8 mouse cellular contexts compared by ENCODE assay signal in genomic region chr2:109890597-109890996, GRCm38 (mm10). TPM values are rescaled to one million over a fixed set of nuclear protein-coding genes. Genes with fewer than 3 reads are reported as not detected.
DNase-seq lines count a peak whose midpoint lies in the region; ATAC-seq and TF ChIP-seq lines count a peak whose summit lies in the region.

Gene Lin7c, plus strand, starts transcription at chr2:109890853.

- TF ChIP-seq CTCF in Patski (IDR thresholded peaks at IDR 0.05): no peak

- H3K27ac ChIP-seq in hindbrain, embryonic 12.5 days: peak within 1 kb of the TSS; percentile 90

- peak within 1 kb of the TSS; percentile 65 for H3K4me2 ChIP-seq in hindbrain, embryonic 12.5 days (replicated peaks)

- H3K9me3 ChIP-seq in hindbrain, embryonic 12.5 days (replicated peaks): no peaks in the 10 kb centered on the region

- peak; percentile 99 for ATAC-seq in Patski
- peak; percentile 99 for ATAC-seq in hindbrain, embryonic 12.5 days (ENCODE audit: low FRiP score)

- under 1% methylated on average over 39 of the region's 42 CpGs for WGBS in hindbrain, embryonic 12.5 days

- H3K36me3 ChIP-seq in hindbrain, embryonic 12.5 days: peaks cover 15% of the 10 kb centered on the region

- peak; percentile 68 for DNase-seq in Patski (ENCODE audit: low read depth, low spot score)
- peak; percentile 97 for DNase-seq in cerebellum, postnatal 10 days
- peak; percentile 91 to 92 for DNase-seq in frontal cortex, postnatal 10 days (ENCODE audit: low spot score in 2 of 2)
- peak; percentile 92 to 96 for DNase-seq in layer of hippocampus, postnatal 14 days (ENCODE audit: low spot score in 2 of 2)
- DNase-seq in lung, postnatal 10 days: peak; percentile 97
- DNase-seq in ovary, postnatal 14 days (ENCODE audit: low spot score): peak; percentile 89
- peak; percentile 80 to 82 for DNase-seq in thymus, postnatal 10 days (ENCODE audit: low spot score in 2 of 2)

- peak within 1 kb of the TSS; percentile 95 for H3K9ac ChIP-seq in hindbrain, embryonic 12.5 days

- H3K4me1 ChIP-seq in hindbrain, embryonic 12.5 days: peaks cover 11% of the 10 kb centered on the region

- H3K4me3 ChIP-seq in hindbrain, embryonic 12.5 days: peak within 1 kb of the TSS; percentile 81

- in situ Hi-C loops in Patski (cut with MboI; ENCODE audit: low pct_unique_long_range_greater_than_20kb): loop anchor here (5.0 to 25.0 kb wide), 2 partner anchors 193 to 1928 kb away; no protein-coding TSS in a partner anchor

- CTCF ChIA-PET in Patski (lab: Charles Lee): interaction anchor here (1.3 to 2.0 kb wide), 2 partner anchors 63 to 196 kb away, joined by 3 to 9 read pairs; no protein-coding TSS in a partner anchor

- POLR2A ChIA-PET in Patski (lab: Charles Lee): interaction anchor here (1.2 to 2.3 kb wide), 5 partner anchors 67 to 197 kb away, joined by 3 to 9 read pairs (median 3); no protein-coding TSS in a partner anchor

- H3K27me3 ChIP-seq in Patski: no peaks in the 10 kb centered on the region
- no peaks in the 10 kb centered on the region for H3K27me3 ChIP-seq in hindbrain, embryonic 12.5 days

RNA-seq across cellular contexts. Expression of gene Lin7c, which starts in this region (rescaled TPM):
- 63.9 TPM for polyA plus RNA-seq in Patski (2021)
- 160 and 177 TPM in 2 replicates for polyA plus RNA-seq in hindbrain, embryonic 12.5 days (2016; fragmentation: Nextera tagmentation; extraction: Ambion mirVana)
- total RNA-seq in layer of hippocampus, postnatal 14 days (2021): 100 to 1,000 TPM; 109 to 116 TPM

Comparison
In these comparisons a context has a peak if more than half of its experiments do, and no peak if none do; other contexts are left out.
1. Peak in every context shown above with its lines: DNase-seq, ATAC-seq, H3K4me3 ChIP-seq and H3K27ac ChIP-seq.